Mouse (Mus musculus) kidney, postnatal 0 days (tissue): ENCODE results near the gene Gm42791. TPM values are rescaled to one million over a fixed set of nuclear protein-coding genes. Genes with fewer than 3 reads are reported as not detected.

ENCODE experiments used
- ATAC-seq: fragments of 200-750 bp; cut with Nextera tagmentation; replicated peaks from 2 replicates; pipeline ENCODE4 v1.8.0; 2017; ENCODE audit warnings: low read depth, moderate number of reproducible peaks, moderate TSS enrichment, moderate library complexity; ENCODE audit not compliant: low FRiP score
- DNase-seq: peaks from one replicate; pipeline ENCODE4 v3.0.0-alpha.2; 2016; ENCODE audit warnings: low spot score
- H3K27ac ChIP-seq: fragments of 300-500 bp; sonication (generic); 2 replicates; pipeline ENCODE4 v1.5.1; 2014; ENCODE audit warnings: mild to moderate bottlenecking
- H3K27me3 ChIP-seq: fragments of 300-500 bp; sonication (generic); 2 replicates; pipeline ENCODE4 v1.6.1; 2014; ENCODE audit warnings: low read length, mixed read lengths; ENCODE audit not compliant: insufficient read depth
- H3K36me3 ChIP-seq: fragments of 300-500 bp; sonication (generic); 2 replicates; pipeline ENCODE4 v1.6.1; 2014; ENCODE audit warnings: low read length, mixed read lengths; ENCODE audit not compliant: insufficient read depth
- H3K4me1 ChIP-seq: fragments of 300-500 bp; sonication (generic); replicated peaks from 2 replicates; pipeline ENCODE4 v1.6.1; 2014; ENCODE audit warnings: antibody characterized with exemption, low read length, mixed read lengths; ENCODE audit not compliant: insufficient read depth
- H3K4me2 ChIP-seq: fragments of 300-500 bp; sonication (generic); 2 replicates; pipeline ENCODE4 v1.6.1; 2014; ENCODE audit warnings: mild to moderate bottlenecking, low read length, moderate library complexity, mixed read lengths
- H3K4me3 ChIP-seq: fragments of 300-500 bp; sonication (generic); replicated peaks from 2 replicates; pipeline ENCODE4 v1.5.1; 2014; ENCODE audit warnings: low read depth, low read length
- H3K9ac ChIP-seq: fragments of 300-500 bp; sonication (generic); 2 replicates; pipeline ENCODE4 v1.6.1; 2014; ENCODE audit warnings: low read depth, low read length
- H3K9me3 ChIP-seq: fragments of 300-500 bp; sonication (generic); replicated peaks from 2 replicates; pipeline ENCODE4 v1.6.1; 2016; ENCODE audit warnings: low read length, inconsistent platforms, mixed read lengths
- CTCF ChIP-seq: IDR thresholded peaks from 2 replicates; pipeline ENCODE4 v1.5.1; 2016; ENCODE audit warnings: antibody characterized with exemption, low read depth, mild to moderate bottlenecking, moderate library complexity
- WGBS: fragments of 180-500 bp; shearing (Covaris S2); extraction: QIAGEN DNeasy Blood & Tissue Kit; methylation state at CpG from one replicate; pipeline ENCODE4 v1.1.7; 2014; 5-methylcytosine and 5-hydroxymethylcytosine counted together
- polyA plus RNA-seq: library from polyadenylated mRNA; unstranded; fragments of >200 nt; fragmentation: Nextera tagmentation; extraction: Ambion mirVana; gene quantifications from 2 replicates; pipeline ENCODE4 v1.2.1, GENCODE M21; 2015

Gene Gm42791
- polyA plus RNA-seq, 1 experiment from 2014 or later: not detected

DNA sequence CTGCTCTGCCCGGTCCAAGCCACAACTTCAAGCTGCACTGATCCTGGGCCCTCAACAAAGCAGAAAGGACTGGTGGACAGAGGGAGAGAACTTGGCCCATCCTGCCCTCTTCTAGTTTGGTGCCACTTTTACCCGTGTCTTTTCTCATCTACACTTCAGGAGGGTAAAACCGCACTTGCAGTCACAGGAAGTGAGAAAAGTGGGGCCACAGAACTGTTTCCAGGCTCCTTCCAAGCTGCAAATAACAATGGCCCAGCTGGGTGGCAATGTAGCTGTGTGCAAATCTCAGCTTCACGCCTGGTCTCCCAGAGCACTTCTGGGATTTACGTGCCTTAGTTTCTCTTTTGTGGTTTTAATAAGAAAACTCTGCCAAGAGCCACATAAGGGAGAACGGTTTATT lies 127.2 kb downstream of the Gm42791 start:
- Histone ChIP-seq H3K4me3 (no peak overlapping the region), H3K9ac (no peak overlapping the region), H3K4me1 (no peaks in the 10 kb centered on the region), H3K4me2 (no peak overlapping the region), H3K27ac (no peak overlapping the region), H3K36me3 (no peaks in the 10 kb centered on the region), H3K27me3 (no peaks in the 10 kb centered on the region), H3K9me3 (no peaks in the 10 kb centered on the region)
- DNase-seq (no peak), ATAC-seq (no peak)
- WGBS: 84% methylated on average over 6 of the region's 6 CpGs
- TF ChIP-seq CTCF: no peak

GRCm38 (mm10) chr5:148867171-148867570 lies 127.8 kb downstream of the Gm42791 start:
- Histone ChIP-seq H3K9me3 (no peaks in the 10 kb centered on the region), H3K27me3 (no peaks in the 10 kb centered on the region), H3K4me1 (no peaks in the 10 kb centered on the region), H3K36me3 (no peaks in the 10 kb centered on the region), H3K4me2 (no peak overlapping the region), H3K27ac (no peak overlapping the region), H3K9ac (no peak overlapping the region), H3K4me3 (no peak overlapping the region)
- DNase-seq (no peak), ATAC-seq (no peak)
- whole genome bisulfite sequencing: 89% methylated on average over 7 of the region's 7 CpGs
- TF ChIP-seq CTCF: no peak

GRCm38 (mm10) chr5:148866571-148866970 lies 128.4 kb downstream of the Gm42791 start:
- ATAC-seq: no peak
- Histone ChIP-seq H3K4me2 (no peak overlapping the region), H3K9me3 (no peaks in the 10 kb centered on the region), H3K9ac (no peak overlapping the region), H3K36me3 (no peaks in the 10 kb centered on the region), H3K4me3 (no peak overlapping the region), H3K27ac (no peak overlapping the region), H3K27me3 (no peaks in the 10 kb centered on the region), H3K4me1 (no peaks in the 10 kb centered on the region)
- TF ChIP-seq CTCF: no peak
- no peak for DNase-seq
- 57% methylated on average over 10 of the region's 10 CpGs for WGBS

GRCm38 (mm10) chr5:148863409-148863808 lies 131.5 kb downstream of the Gm42791 start:
- no peaks in the 10 kb centered on the region for H3K9me3 ChIP-seq
- H3K4me2 ChIP-seq: no peak overlapping the region
- DNase-seq: no peak
- no peaks in the 10 kb centered on the region for H3K27me3 ChIP-seq
- TF ChIP-seq CTCF: no peak
- no peaks in the 10 kb centered on the region for H3K36me3 ChIP-seq
- 68% methylated on average over 6 of the region's 6 CpGs for WGBS
- no peak overlapping the region for H3K9ac ChIP-seq
- ATAC-seq: no peak
- no peak overlapping the region for H3K27ac ChIP-seq
- no peak overlapping the region for H3K4me3 ChIP-seq
- no peaks in the 10 kb centered on the region for H3K4me1 ChIP-seq

GRCm38 (mm10) chr5:148862853-148863252 lies 132.1 kb downstream of the Gm42791 start:
- DNase-seq: no peak
- Histone ChIP-seq H3K9ac (no peak overlapping the region), H3K27ac (no peak overlapping the region), H3K4me2 (no peak overlapping the region), H3K4me3 (no peak overlapping the region), H3K27me3 (no peaks in the 10 kb centered on the region), H3K36me3 (no peaks in the 10 kb centered on the region), H3K4me1 (no peaks in the 10 kb centered on the region), H3K9me3 (no peaks in the 10 kb centered on the region)
- no peak for TF ChIP-seq CTCF
- WGBS: 83% methylated on average over 10 of the region's 10 CpGs
- no peak for ATAC-seq

GRCm38 (mm10) chr5:148862136-148862535 lies 132.8 kb downstream of the Gm42791 start:
- no peak for TF ChIP-seq CTCF
- DNase-seq (no peak), ATAC-seq (no peak)
- Histone ChIP-seq H3K36me3 (no peaks in the 10 kb centered on the region), H3K4me1 (no peaks in the 10 kb centered on the region), H3K4me3 (no peak overlapping the region), H3K4me2 (no peak overlapping the region), H3K27ac (no peak overlapping the region), H3K27me3 (no peaks in the 10 kb centered on the region), H3K9ac (no peak overlapping the region), H3K9me3 (no peaks in the 10 kb centered on the region)
- WGBS: 64% methylated on average over 8 of the region's 8 CpGs

DNA sequence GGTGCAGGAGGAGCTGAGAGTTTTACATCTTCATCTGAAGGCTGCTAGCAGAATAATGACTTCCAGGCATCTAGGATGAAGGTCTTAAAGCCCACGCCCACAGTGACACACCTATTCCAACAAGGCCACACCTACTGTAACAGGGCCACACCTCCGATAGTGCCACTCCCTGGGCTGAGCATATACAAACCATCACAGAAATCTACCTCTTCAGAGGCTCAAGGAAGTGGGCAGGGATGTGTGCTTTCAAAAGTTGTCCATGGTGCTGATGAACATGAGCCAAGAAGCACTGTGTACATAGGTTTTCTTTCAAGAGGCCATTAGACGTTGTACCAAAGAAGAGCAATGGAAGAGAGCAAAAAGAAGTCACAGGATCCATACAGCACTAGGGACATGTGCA lies 137.4 kb downstream of the Gm42791 start:
- H3K27me3 ChIP-seq: no peaks in the 10 kb centered on the region

More for the DNA sequence above, 137.4 kb downstream of the Gm42791 start:
- H3K36me3 ChIP-seq: no peaks in the 10 kb centered on the region
- H3K27ac ChIP-seq: no peak overlapping the region
- DNase-seq: no peak
- no peak for TF ChIP-seq CTCF
- no peaks in the 10 kb centered on the region for H3K9me3 ChIP-seq
- no peak overlapping the region for H3K4me3 ChIP-seq
- ATAC-seq: no peak
- no peaks in the 10 kb centered on the region for H3K4me1 ChIP-seq
- 83% methylated on average over 3 of the region's 3 CpGs for WGBS
- H3K9ac ChIP-seq: no peak overlapping the region
- no peak overlapping the region for H3K4me2 ChIP-seq
